Mouse (Mus musculus) neutrophil, adult 65 days (primary cell): ENCODE measurements around the gene Cdk4. TPM values are rescaled to one million over a fixed set of nuclear protein-coding genes. Genes with fewer than 3 reads are reported as not detected.

Experiments used
- total RNA-seq: library from RNA; stranded (reverse); gene quantifications from 2 replicates; pipeline ENCODE4 v1.2.4, GENCODE M21; 2023

The Cdk4 gene
- total RNA-seq: 64.9 and 82.5 TPM in 2 replicates

DNA sequence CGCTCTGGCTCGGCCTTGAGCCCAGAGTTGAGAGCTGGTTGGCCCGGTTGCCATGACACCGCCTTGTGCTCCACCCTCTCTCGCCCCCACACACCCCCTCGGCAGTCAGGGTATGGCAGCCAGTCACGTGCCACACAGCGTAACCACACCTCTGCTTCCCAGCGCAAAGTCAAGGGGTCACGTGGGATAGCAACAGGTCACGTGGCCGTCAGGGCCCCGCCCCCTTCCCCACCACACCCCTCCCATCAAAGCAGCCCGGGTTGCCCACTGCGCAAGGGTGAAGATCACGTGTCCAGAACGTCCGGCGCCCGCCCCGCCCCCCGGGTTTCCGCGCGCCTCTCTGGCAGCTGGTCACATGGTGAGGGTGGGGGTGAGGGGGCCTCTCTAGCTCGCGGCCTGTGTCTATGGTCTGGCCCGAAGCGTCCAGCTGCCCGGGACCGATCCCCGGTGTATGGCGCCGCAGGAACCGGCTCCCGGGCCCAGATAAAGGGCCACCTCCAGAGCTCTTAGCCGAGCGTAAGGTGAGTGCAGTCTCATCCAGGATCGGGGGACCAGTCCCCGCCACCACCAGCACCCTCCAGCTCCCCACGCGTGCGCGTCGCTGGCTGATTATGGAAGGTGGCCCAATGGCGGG lies at the start of gene Cdk4:
Cdk4 (plus strand) TSS at position 296 of the 634 bp plus-strand sequence.

DNA sequence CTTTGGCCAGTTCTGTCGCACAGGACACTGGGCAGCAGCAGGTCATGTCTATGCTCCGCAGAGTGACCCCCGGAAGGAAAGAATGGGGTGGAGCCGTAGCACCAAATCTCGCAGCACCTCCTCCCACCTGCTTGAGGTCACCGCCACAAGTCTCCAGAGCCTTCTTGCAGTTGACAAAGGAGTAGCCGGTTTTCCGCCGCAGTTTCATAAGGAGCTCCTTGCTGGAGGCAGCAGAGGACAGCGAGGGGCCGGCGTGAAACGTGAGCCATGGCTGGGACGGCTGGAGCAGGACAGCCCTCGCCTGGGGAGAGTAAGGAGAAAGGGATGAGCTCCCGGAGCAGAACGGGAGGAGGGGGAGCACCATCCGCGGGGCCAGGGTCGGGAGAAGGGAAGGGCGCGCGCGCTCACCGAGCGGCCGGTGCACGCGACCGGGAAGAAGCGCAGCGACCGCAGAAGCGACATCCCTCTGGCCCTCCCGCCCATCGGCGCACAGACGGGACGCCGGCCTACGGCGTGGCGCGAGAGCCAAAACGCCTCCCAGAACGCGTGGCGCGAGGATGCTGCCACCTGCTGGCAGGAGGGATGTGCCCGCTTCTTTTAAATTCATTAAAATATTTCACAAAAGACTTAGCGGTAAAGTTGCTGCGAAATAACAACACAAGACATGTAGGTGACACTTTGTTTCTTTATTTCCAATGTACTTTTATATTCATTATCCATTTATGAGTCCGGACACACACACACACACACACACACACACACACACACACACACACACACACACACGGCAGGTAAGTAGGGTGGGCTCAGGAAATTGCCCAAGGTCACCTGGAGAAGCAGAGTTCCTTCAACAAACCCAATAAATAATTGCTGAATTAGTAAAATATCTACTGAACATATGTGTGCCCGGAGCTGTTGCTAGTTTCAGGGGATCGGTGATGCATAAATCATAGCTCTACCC lies 32.7 kb upstream of the Cdk4 start, which contains the start of gene Tsfm:
Tsfm (minus strand) TSS at position 505 of the 961 bp plus-strand sequence.

DNA sequence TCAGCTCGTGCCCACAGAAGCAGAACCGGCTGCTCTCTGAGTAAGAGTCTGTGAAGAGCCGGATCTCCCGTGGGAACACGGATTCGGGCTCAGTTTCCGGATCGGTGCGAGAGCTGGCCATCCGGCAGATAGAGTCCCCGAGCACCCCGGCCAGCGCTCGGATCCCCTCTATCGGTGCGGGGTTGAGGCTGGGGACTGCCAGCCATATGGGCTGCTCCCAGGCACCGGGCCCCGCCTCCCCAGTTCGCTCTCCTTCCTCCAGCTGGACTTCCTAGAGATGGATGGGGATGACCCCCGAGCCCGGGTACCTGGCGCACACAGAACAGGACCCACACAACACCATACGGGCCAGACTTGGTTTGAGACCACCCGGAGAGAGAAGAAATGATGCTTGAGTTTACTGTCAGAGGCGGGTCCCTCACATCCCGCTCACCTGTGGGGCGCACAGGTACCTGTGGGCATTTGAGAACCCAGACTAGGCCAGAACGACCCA lies 22.0 kb upstream of the Cdk4 start, which contains the start of the genes Mettl1 and Eef1akmt3:
Mettl1 (plus strand) TSS at position 141 of the 493 bp plus-strand sequence.
Eef1akmt3 (minus strand) TSS at position 240 of the 493 bp plus-strand sequence.

DNA sequence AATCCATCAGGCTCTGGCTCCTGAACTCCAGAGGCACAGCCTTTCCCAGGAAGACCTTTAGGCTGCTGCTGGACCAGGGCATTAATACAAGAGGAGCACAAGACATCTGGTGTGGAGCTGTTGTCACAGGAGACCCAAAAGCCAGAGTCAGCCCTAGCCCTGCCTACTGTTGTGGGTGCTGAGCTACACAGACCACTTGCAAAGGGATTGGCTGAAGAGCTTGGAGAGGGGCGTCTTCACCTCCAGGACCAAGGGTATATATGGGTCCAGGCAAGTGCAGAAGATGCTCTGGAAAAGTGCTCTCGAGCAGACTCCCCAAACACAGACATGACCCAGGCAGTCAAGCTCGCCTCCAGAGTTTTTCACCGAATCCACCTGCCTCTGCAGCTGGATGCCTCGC lies 15.4 kb upstream of the Cdk4 start, which contains the start of gene Cyp27b1:
Cyp27b1 (plus strand) TSS at position 297 of the 400 bp plus-strand sequence.

DNA sequence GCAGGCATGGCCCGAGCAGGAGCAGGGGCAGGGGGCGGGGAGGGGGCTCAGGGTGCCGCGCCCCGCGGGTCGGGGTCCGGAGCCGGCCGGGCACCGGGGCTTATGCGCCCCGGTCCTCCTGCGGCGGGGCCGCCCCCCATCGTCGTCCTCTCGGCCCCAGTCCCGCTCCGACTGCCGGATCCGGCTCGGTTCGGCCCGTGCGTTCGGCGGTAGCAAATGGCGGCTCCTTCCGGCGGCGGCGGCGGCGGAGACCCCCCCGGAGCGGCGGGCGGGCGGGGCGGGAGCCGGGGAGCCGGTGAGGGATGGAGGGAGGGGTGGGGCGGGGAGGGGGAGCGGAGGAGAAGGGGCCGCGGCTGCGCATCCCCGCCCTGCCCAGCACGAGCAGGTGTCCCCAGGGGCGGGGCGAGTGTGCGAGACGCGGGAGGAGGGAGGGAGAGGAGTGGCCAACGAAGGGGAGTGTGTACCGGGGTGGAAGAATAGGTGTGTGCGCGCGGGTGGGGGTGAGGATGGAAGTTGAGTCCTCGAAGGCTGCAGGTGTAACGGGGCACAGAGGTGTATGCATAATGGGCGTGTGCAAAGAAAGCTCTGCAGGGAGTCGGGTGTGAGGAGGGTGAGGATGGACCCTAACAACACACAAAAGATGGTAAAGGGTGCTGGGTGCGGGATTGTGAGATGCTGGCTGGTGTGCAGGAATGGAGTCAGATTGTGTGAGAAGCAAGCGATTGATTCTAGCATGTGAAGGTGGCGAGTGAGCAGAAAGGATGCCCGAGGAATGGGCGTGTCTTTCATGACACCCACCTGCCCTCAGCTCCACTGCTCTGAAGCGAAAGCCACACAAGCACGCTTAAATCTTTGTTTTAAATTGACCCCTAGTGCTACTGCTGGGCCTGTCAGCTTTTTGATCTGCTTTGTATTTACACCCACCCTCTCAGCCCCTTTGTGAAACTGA lies 3.1 kb upstream of the Cdk4 start, which contains the start of gene March9:
March9 (minus strand) TSS at position 217 of the 949 bp plus-strand sequence.

DNA sequence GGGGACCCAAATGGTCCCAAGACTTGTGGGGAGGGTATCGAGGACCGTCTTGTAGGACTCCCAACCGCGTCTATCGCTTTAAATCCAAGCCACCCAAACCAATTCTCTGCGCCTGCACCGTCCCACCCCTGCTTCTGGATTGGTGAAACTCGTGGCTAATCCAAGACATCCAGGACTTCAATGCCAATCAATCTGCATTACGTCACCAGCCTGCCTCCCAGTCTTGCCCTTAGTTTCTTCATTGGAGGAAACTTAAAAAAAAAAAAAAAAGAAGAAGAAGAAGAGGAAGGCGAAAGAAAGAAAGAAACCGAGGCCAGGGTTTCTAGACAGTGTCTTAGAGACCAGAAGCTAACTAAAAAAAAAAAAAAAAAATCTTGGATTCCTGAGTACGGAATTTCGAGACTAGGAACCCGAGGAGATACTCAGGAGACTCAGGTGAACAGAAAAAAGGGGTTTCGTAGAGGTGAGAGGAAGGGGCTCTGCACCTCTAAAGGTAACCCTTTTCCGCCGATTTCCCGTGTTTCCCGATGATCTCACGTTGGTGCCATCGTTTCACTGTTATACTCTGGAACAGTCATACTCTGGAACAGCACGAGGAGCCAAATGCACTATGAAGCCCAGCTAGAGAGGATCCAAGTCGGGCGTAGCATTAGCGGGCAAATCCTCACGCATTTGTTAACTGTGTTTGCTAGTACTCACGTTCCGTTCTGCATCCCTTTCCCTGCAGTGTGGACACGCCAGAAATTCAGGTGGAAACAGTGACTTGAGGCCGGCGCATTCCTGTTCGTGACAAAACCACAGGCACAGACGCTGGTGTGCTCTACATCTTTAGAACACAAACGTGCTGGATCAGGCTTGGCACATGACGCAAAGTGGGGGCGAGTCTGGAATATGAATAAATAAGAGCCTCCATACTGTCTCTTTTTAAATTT lies 7.1 kb downstream of the Cdk4 start, which contains the start of gene Tspan31:
Tspan31 (minus strand) TSS at position 75 of the 932 bp plus-strand sequence.

DNA sequence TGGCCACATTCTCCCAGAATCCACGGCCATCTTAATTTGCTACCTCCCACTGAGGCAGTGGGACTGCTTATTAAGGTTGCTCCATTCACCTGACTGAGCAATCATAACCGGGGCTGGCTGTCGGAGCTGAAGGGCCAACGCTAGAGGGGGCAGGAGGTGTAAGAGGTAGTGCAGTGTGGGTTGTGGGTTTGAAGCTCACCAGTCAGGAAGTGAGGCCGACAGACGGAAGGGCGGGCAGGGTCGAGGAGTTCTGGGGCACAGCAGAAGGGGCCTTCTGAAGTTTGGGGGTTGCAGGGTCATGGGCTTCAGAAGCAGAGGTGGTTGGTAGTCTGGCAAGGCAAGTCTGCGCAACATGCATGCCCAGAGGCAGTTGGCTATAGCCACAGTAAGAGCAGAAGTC lies 11.7 kb downstream of the Cdk4 start, which contains the start of gene Agap2:
Agap2 (plus strand) TSS at position 205 of the 400 bp plus-strand sequence.

Other genes with a start within 250 kb of the Cdk4 start
- 2.1 and 3.3 TPM in 2 replicates for gene Atp23, start 162.2 kb upstream of the Cdk4 start, total RNA-seq
- 110 and 128 TPM in 2 replicates for gene Ctdsp2, start 84.8 kb upstream of the Cdk4 start, total RNA-seq
- gene Avil, start 62.8 kb upstream of the Cdk4 start, total RNA-seq: 0.19 TPM in 1 of 2 replicates, not detected in the other
- 8.8 and 10.2 TPM in 2 replicates for gene Tsfm, start 32.7 kb upstream of the Cdk4 start, total RNA-seq
- gene Mettl1, start 22.1 kb upstream of the Cdk4 start, total RNA-seq: 1.9 and 3.1 TPM in 2 replicates
- not detected in 2 replicates for gene Eef1akmt3, start 22.0 kb upstream of the Cdk4 start, total RNA-seq
- not detected in 2 replicates for gene Cyp27b1, start 15.3 kb upstream of the Cdk4 start, total RNA-seq
- not detected in 2 replicates for gene March9, start 3.4 kb upstream of the Cdk4 start, total RNA-seq
- 21.0 and 21.9 TPM in 2 replicates for gene Tspan31, start 6.7 kb downstream of the Cdk4 start, total RNA-seq
- gene Agap2, start 11.8 kb downstream of the Cdk4 start, total RNA-seq: 48.7 and 56.4 TPM in 2 replicates
- gene Os9, start 57.6 kb downstream of the Cdk4 start, total RNA-seq: 96.0 and 111 TPM in 2 replicates
- gene B4galnt1, start 101.7 kb downstream of the Cdk4 start, total RNA-seq: 90.5 and 91.7 TPM in 2 replicates
- gene Slc26a10, start 117.1 kb downstream of the Cdk4 start, total RNA-seq: not detected in 2 replicates
- gene Arhgef25, start 126.5 kb downstream of the Cdk4 start, total RNA-seq: not detected in 2 replicates
- gene Dtx3, start 132.2 kb downstream of the Cdk4 start, total RNA-seq: 13.5 and 23.8 TPM in 2 replicates
- gene Pip4k2c, start 148.1 kb downstream of the Cdk4 start, total RNA-seq: 34.4 and 42.1 TPM in 2 replicates
- gene Kif5a, start 199.8 kb downstream of the Cdk4 start, total RNA-seq: 0.07 and 0.47 TPM in 2 replicates
- 108 and 131 TPM in 2 replicates for gene Dctn2, start 202.8 kb downstream of the Cdk4 start, total RNA-seq
- 168 and 220 TPM in 2 replicates for gene Mbd6, start 225.5 kb downstream of the Cdk4 start, total RNA-seq
- 36.6 and 41.9 TPM in 2 replicates for gene Mars, start 248.3 kb downstream of the Cdk4 start, total RNA-seq